Mouse (Mus musculus) lung, adult 2 months (tissue): ENCODE results near the gene Zdhhc3.

Experiments used
- CTCF ChIP-seq: fragments of 200-500 bp; IDR thresholded peaks from 2 replicates; pipeline ENCODE4 v1.5.1; 2011; ENCODE audit warnings: mild to moderate bottlenecking, low read length, control low read depth; ENCODE audit not compliant: insufficient read depth
- POLR2A ChIP-seq: fragments of 200-500 bp; IDR thresholded peaks from 2 replicates; pipeline ENCODE4 v1.6.1; 2011; ENCODE audit warnings: low read depth, mild to moderate bottlenecking, control low read depth, low read length, borderline replicate concordance; ENCODE audit errors: extremely low read depth

- TF ChIP-seq POLR2A (no peak), CTCF (no peak)
Observed at GRCm38 (mm10) chr9:123107186-123107585, 5.8 kb downstream of the Zdhhc3 start.
